Mouse (Mus musculus): Measurements from ENCODE around the gene Ankib1. TPM values are rescaled to one million over a fixed set of nuclear protein-coding genes. Genes with fewer than 3 reads are reported as not detected.
A peak's percentile ranks its signal among the peaks of the same experiment; 100 is the strongest.

The Ankib1 gene
- total and polyA plus RNA-seq, 3 experiments = 14.5 to 19.5 TPM; not detected in 1

- peak within 1 kb of the TSS; percentile 9; the same call in 1 of the 2 replicates for H3K9ac ChIP-seq (ENCODE audit: control insufficient read depth, low read depth, low read length, poor library complexity, severe bottlenecking)
- no peak for DNase-seq (ENCODE audit: low read depth, low spot score)
- H3K9me3 ChIP-seq (replicated peaks; ENCODE audit: insufficient read depth, low read length) = no peaks in the 10 kb centered on the region
- no peak for TF ChIP-seq USF1 (IDR thresholded peaks at IDR 0.05; ENCODE audit: low read depth, low read length)
- no peak for TF ChIP-seq SMC3 (IDR thresholded peaks at IDR 0.05; ENCODE audit: low read depth, low read length)
- TF ChIP-seq TAL1 (IDR thresholded peaks at IDR 0.05; ENCODE audit: low read length) = no peak
- no peak for TF ChIP-seq NRF1 (IDR thresholded peaks at IDR 0.05; ENCODE audit: insufficient read depth, low read depth, low read length, poor library complexity, severe bottlenecking)
- no peak for TF ChIP-seq ZC3H11A (IDR thresholded peaks at IDR 0.05; ENCODE audit: low read depth, low read length)
- TF ChIP-seq KAT2A (conservative IDR thresholded peaks at IDR 0.05; ENCODE audit: low read depth, low read length) = no peak
- TF ChIP-seq CHD1 (IDR thresholded peaks at IDR 0.05; ENCODE audit: low read depth, low read length) = no peak
- H3K4me1 ChIP-seq (ENCODE audit: control insufficient read depth in 1 of 2, insufficient read depth in 2 of 2, low read length in 2 of 2) = peaks cover 6 to 25% of the 10 kb centered on the region in 2 experiments
- H3K27ac ChIP-seq (ENCODE audit: control insufficient read depth, low read depth, low read length) = peak within 1 kb of the TSS; percentile 64
- H3K36me3 ChIP-seq (ENCODE audit: control insufficient read depth in 1 of 2, insufficient read depth in 2 of 2, low read length in 2 of 2) = peaks cover 0 to 23% of the 10 kb centered on the region in 2 experiments; a peak in 3 of 4 replicates
- no peaks in the 10 kb centered on the region for H3K27me3 ChIP-seq (ENCODE audit: control insufficient read depth in 1 of 2, insufficient read depth in 2 of 2, low read length in 2 of 2)
- peak within 1 kb of the TSS in 1 of 2 experiments; percentile 5; a peak in 1 of 4 replicates for H3K4me3 ChIP-seq (ENCODE audit: control insufficient read depth in 1 of 2, insufficient read depth in 1 of 2, low read depth in 2 of 2, low read length in 2 of 2)
- H3K79me2 ChIP-seq (ENCODE audit: control insufficient read depth, insufficient read depth, low read length, poor library complexity) = peaks cover 12% of the 10 kb centered on the region
Measured at GRCm38 (mm10) chr5:3650881-3651280, 151.8 kb downstream of the Ankib1 start, which contains the start of gene Tmbim7. TSS of gene Tmbim7 (plus strand) at chr5:3651181.

GRCm38 (mm10) chr5:3648849-3649210 lies 153.9 kb downstream of the Ankib1 start:
- Histone ChIP-seq H3K79me2 (ENCODE audit: control insufficient read depth, insufficient read depth, low read length, poor library complexity) (peaks cover 25% of the 10 kb centered on the region), H3K27me3 (ENCODE audit: control insufficient read depth in 1 of 2, insufficient read depth in 2 of 2, low read length in 2 of 2) (no peaks in the 10 kb centered on the region), H3K9ac (ENCODE audit: control insufficient read depth, low read depth, low read length, poor library complexity, severe bottlenecking) (no peak overlapping the region), H3K27ac (ENCODE audit: control insufficient read depth, low read depth, low read length) (no peak overlapping the region), H3K4me1 (ENCODE audit: control insufficient read depth in 1 of 2, insufficient read depth in 2 of 2, low read length in 2 of 2) (peaks cover 8 to 28% of the 10 kb centered on the region in 2 experiments), H3K4me3 (ENCODE audit: control insufficient read depth in 1 of 2, insufficient read depth in 1 of 2, low read depth in 2 of 2, low read length in 2 of 2) (no peak overlapping the region), H3K36me3 (ENCODE audit: control insufficient read depth in 1 of 2, insufficient read depth in 2 of 2, low read length in 2 of 2) (peaks cover 13 to 34% of the 10 kb centered on the region in 2 experiments), H3K9me3 (replicated peaks; ENCODE audit: insufficient read depth, low read length) (no peaks in the 10 kb centered on the region)
- TF ChIP-seq USF2 (IDR thresholded peaks at IDR 0.05; ENCODE audit: borderline replicate concordance in 1 of 2, insufficient read depth in 1 of 2, low read depth in 1 of 2, low read length in 2 of 2) = no peak
- TF ChIP-seq ETS1 (IDR thresholded peaks at IDR 0.05; ENCODE audit: low read depth, low read length) = no peak
- TF ChIP-seq MAX (IDR thresholded peaks at IDR 0.05; ENCODE audit: low read length) = no peak
- no peak for TF ChIP-seq E2F4 (IDR thresholded peaks at IDR 0.05; ENCODE audit: borderline replicate concordance, low read depth, low read length)
- no peak for TF ChIP-seq ZKSCAN1 (IDR thresholded peaks at IDR 0.05; ENCODE audit: low read depth, low read length)
- DNase-seq (ENCODE audit: low read depth, low spot score) = no peak

- TF ChIP-seq KAT2A (conservative IDR thresholded peaks at IDR 0.05; ENCODE audit: low read depth, low read length) (no peak), POLR2AphosphoS2 (IDR thresholded peaks at IDR 0.05; ENCODE audit: low read length) (no peak), SIN3A (IDR thresholded peaks at IDR 0.05; ENCODE audit: low read length) (no peak), POLR2A (IDR thresholded peaks at IDR 0.05; ENCODE audit: control insufficient read depth in 1 of 2, insufficient read depth in 1 of 2, low read depth in 1 of 2, low read length in 2 of 2, poor library complexity in 1 of 2) (no peak), HCFC1 (IDR thresholded peaks at IDR 0.05; ENCODE audit: low read depth, low read length) (no peak)
- peaks cover 8 to 28% of the 10 kb centered on the region in 2 experiments for H3K4me1 ChIP-seq (ENCODE audit: control insufficient read depth in 1 of 2, insufficient read depth in 2 of 2, low read length in 2 of 2)
- no peaks in the 10 kb centered on the region for H3K27me3 ChIP-seq (ENCODE audit: control insufficient read depth in 1 of 2, insufficient read depth in 2 of 2, low read length in 2 of 2)
- H3K27ac ChIP-seq (ENCODE audit: control insufficient read depth, low read depth, low read length) = peak overlapping the region; percentile 8; the same call in 1 of the 2 replicates
- H3K4me3 ChIP-seq (ENCODE audit: control insufficient read depth in 1 of 2, insufficient read depth in 1 of 2, low read depth in 2 of 2, low read length in 2 of 2) = peak overlapping the region; percentile 21 to 57; a peak in 2 of 4 replicates
- H3K9ac ChIP-seq (ENCODE audit: control insufficient read depth, low read depth, low read length, poor library complexity, severe bottlenecking) = peak overlapping the region; percentile 47
- DNase-seq (ENCODE audit: low read depth, low spot score) = peak; percentile 33
- no peaks in the 10 kb centered on the region for H3K9me3 ChIP-seq (replicated peaks; ENCODE audit: insufficient read depth, low read length)
- H3K36me3 ChIP-seq (ENCODE audit: control insufficient read depth in 1 of 2, insufficient read depth in 2 of 2, low read length in 2 of 2) = peaks cover 13 to 34% of the 10 kb centered on the region in 2 experiments
- peaks cover 25% of the 10 kb centered on the region for H3K79me2 ChIP-seq (ENCODE audit: control insufficient read depth, insufficient read depth, low read length, poor library complexity)
Measured at GRCm38 (mm10) chr5:3648206-3648848, 154.4 kb downstream of the Ankib1 start.
